8 mouse cellular contexts compared by ENCODE assay signal in the genomic region with DNA sequence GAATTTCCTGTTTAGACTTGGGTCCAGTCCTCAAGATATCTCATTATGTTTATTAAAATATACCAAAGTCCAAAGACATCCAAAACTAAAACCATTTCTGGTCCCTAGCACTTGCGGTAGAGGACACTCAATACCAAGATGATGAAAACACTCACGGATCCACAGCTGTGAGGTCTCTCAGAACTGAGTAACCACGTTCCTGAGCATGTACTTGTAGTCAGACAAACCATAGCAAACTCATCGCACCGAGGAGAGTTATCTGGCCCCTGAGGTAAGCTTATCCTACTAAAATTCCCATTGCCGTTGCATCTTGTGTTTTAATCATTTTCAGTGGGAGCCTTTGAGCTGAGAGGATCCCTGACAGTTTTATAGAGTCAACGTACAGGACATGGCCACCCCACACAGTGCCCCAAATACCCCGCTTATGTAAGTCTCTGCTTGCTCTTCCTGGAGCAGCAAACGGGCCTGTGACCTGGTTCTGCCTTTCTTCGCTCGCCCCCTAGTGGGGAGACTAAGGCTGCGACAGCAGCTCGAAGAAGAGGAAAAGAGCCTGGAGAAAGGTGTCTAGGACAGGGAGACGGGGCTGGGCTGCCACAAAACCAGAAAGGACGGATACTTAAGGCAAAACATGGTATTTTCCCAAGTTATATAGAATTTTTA.
DNase-seq lines count a peak whose midpoint lies in the region; ATAC-seq and TF ChIP-seq lines count a peak whose summit lies in the region.

No protein-coding gene starts in this region.

- ATAC-seq in embryonic facial prominence, embryonic 11.5 days (replicated peaks; ENCODE audit: insufficient number of reproducible peaks, low FRiP score, low TSS enrichment, low read depth) = peak; percentile 75; the same call in 1 of the 2 replicates
- ATAC-seq in liver, embryonic 14.5 days (ENCODE audit: insufficient read depth) = no peak
- ATAC-seq in neural tube, embryonic 14.5 days (ENCODE audit: low read depth) = peak; percentile 82

- peak; percentile 82 to 83 for DNase-seq in B cell, adult 2 months
- peak; percentile 91 for DNase-seq in adrenal gland, postnatal 14 days
- peak; percentile 89 for DNase-seq in embryonic facial prominence, embryonic 11.5 days (ENCODE audit: low spot score)
- DNase-seq in heart, embryonic 10.5 days (ENCODE audit: low spot score) = peak; percentile 84
- DNase-seq in kidney, postnatal 10 days = peak; percentile 92
- DNase-seq in liver, embryonic 14.5 days (ENCODE audit: low read depth in 3 of 3, low spot score in 3 of 3) = peak; percentile 13 to 22 (median 16)
- DNase-seq in thymus, adult 18-20 months = peak; percentile 40 to 56

- H3K9me3 ChIP-seq in embryonic facial prominence, embryonic 11.5 days (replicated peaks; ENCODE audit: control insufficient read depth, low read length) = no peaks in the 10 kb centered on the region
- no peaks in the 10 kb centered on the region; the same call in 1 of the 2 replicates for H3K9me3 ChIP-seq in heart, embryonic 10.5 days
- H3K9me3 ChIP-seq in liver, embryonic 14.5 days (ENCODE audit: control insufficient read depth, low read length) = no peaks in the 10 kb centered on the region
- H3K9me3 ChIP-seq in neural tube, embryonic 14.5 days (ENCODE audit: control insufficient read depth, low read length) = no peaks in the 10 kb centered on the region

- H3K36me3 ChIP-seq in embryonic facial prominence, embryonic 11.5 days (replicated peaks; ENCODE audit: control insufficient read depth, insufficient read depth, low read depth, low read length) = no peaks in the 10 kb centered on the region
- H3K36me3 ChIP-seq in heart, embryonic 10.5 days = no peaks in the 10 kb centered on the region
- H3K36me3 ChIP-seq in liver, embryonic 14.5 days (replicated peaks; ENCODE audit: control insufficient read depth, insufficient read depth, low read depth) = no peaks in the 10 kb centered on the region
- no peaks in the 10 kb centered on the region for H3K36me3 ChIP-seq in neural tube, embryonic 14.5 days (ENCODE audit: control insufficient read depth, insufficient read depth, low read length)

- peak; percentile 86 for TF ChIP-seq CTCF in liver, embryonic 14.5 days (IDR thresholded peaks at IDR 0.05; ENCODE audit: low read depth)

- H3K4me1 ChIP-seq in embryonic facial prominence, embryonic 11.5 days (ENCODE audit: control insufficient read depth, insufficient read depth, low read length) = no peaks in the 10 kb centered on the region
- H3K4me1 ChIP-seq in heart, embryonic 10.5 days = 0 out of 2 replicates have a peak, but pooled peaks cover 6% of the 10 kb centered on the region
- H3K4me1 ChIP-seq in liver, embryonic 14.5 days (replicated peaks; ENCODE audit: control insufficient read depth in 2 of 2, insufficient read depth in 2 of 2, low read length in 1 of 2) = no peaks in the 10 kb centered on the region
- H3K4me1 ChIP-seq in neural tube, embryonic 14.5 days (ENCODE audit: control insufficient read depth, insufficient read depth, low read length) = no peaks in the 10 kb centered on the region

- no peak overlapping the region for H3K9ac ChIP-seq in embryonic facial prominence, embryonic 11.5 days (replicated peaks; ENCODE audit: low read length)
- H3K9ac ChIP-seq in liver, embryonic 14.5 days (replicated peaks) = no peak overlapping the region
- no peak overlapping the region for H3K9ac ChIP-seq in neural tube, embryonic 14.5 days (replicated peaks; ENCODE audit: low read depth, low read length)

- H3K27me3 ChIP-seq in embryonic facial prominence, embryonic 11.5 days (ENCODE audit: control insufficient read depth, insufficient read depth, low read length) = no peaks in the 10 kb centered on the region
- peaks cover 31% of the 10 kb centered on the region for H3K27me3 ChIP-seq in heart, embryonic 10.5 days (ENCODE audit: insufficient read depth, poor library complexity, severe bottlenecking)
- H3K27me3 ChIP-seq in liver, embryonic 14.5 days (ENCODE audit: control insufficient read depth, insufficient read depth, low read length) = no peaks in the 10 kb centered on the region
- no peaks in the 10 kb centered on the region for H3K27me3 ChIP-seq in neural tube, embryonic 14.5 days (ENCODE audit: control insufficient read depth, insufficient read depth, low read length)

- 35% methylated on average over 15 of the region's 15 CpGs for WGBS in embryonic facial prominence, embryonic 11.5 days
- WGBS in heart, embryonic 10.5 days = 32% methylated on average over 15 of the region's 15 CpGs
- 23% methylated on average over 15 of the region's 15 CpGs for WGBS in liver, embryonic 14.5 days (ENCODE audit: insufficient replicate concordance)
- WGBS in neural tube, embryonic 14.5 days = 30% methylated on average over 15 of the region's 15 CpGs

- H3K4me3 ChIP-seq in embryonic facial prominence, embryonic 11.5 days (ENCODE audit: low read depth, low read length) = no peak overlapping the region
- H3K4me3 ChIP-seq in heart, embryonic 10.5 days = no peak overlapping the region
- H3K4me3 ChIP-seq in liver, embryonic 14.5 days (ENCODE audit: insufficient read depth in 1 of 2, low read depth in 2 of 2, low read length in 2 of 2) = no peak overlapping the region
- no peak overlapping the region for H3K4me3 ChIP-seq in neural tube, embryonic 14.5 days (ENCODE audit: low read depth, low read length)

- H3K4me2 ChIP-seq in embryonic facial prominence, embryonic 11.5 days (ENCODE audit: low read depth, low read length) = no peak overlapping the region
- no peak overlapping the region for H3K4me2 ChIP-seq in liver, embryonic 14.5 days (ENCODE audit: low read depth)
- H3K4me2 ChIP-seq in neural tube, embryonic 14.5 days (ENCODE audit: low read depth, low read length) = no peak overlapping the region

- no peak for TF ChIP-seq EP300 in liver, embryonic 14.5 days (IDR thresholded peaks at IDR 0.05; ENCODE audit: low read depth)

- H3K27ac ChIP-seq in embryonic facial prominence, embryonic 11.5 days (replicated peaks; ENCODE audit: low read depth, low read length) = no peak overlapping the region
- H3K27ac ChIP-seq in heart, embryonic 10.5 days = no peak overlapping the region
- H3K27ac ChIP-seq in liver, embryonic 14.5 days = no peak overlapping the region
- no peak overlapping the region for H3K27ac ChIP-seq in neural tube, embryonic 14.5 days (ENCODE audit: low read depth, low read length)

Comparison
In these comparisons a context has a peak if more than half of its experiments do, and no peak if none do; other contexts are left out.
1. DNase-seq: peak in every context shown above with its lines; median percentile 92 in kidney, postnatal 10 days; 91 in adrenal gland, postnatal 14 days; 89 in embryonic facial prominence, embryonic 11.5 days; 84 in heart, embryonic 10.5 days; 82 in B cell, adult 2 months; 48 in thymus, adult 18-20 months; 16 in liver, embryonic 14.5 days.